Mouse (Mus musculus): ENCODE results near the gene R3hdm4.
"Not testable (repeated sequence)": the region's sequence is repeated elsewhere in the genome, so short reads cannot be mapped to it uniquely, and the experiment has no call there.

Gene R3hdm4

GRCm38 (mm10) chr10:79897316-79898245 is 23.4 kb downstream of the R3hdm4 start:
- DNase-seq (ENCODE audit: low spot score), result no peak

DNA sequence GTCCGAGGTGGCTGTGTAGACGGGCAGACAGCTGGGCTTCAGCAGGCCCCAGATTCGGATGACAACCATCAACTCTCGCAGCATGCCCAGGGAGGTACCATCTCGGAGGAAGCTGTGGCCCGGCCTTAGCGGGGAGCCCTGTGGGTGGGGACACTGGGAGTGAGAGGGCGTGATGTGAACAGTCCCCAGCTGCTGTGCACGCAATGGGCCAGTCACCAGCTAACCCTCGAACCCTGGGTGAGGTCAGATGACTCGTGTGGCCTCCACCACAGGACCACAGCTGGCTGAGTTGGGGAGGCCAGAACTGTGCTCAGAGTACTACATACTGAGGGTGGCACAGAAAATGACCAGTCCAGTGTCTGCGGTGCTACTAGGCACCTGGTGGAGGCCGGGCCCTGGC is 24.2 kb downstream of the R3hdm4 start:
- DNase-seq (ENCODE audit: low spot score), result no peak

DNA sequence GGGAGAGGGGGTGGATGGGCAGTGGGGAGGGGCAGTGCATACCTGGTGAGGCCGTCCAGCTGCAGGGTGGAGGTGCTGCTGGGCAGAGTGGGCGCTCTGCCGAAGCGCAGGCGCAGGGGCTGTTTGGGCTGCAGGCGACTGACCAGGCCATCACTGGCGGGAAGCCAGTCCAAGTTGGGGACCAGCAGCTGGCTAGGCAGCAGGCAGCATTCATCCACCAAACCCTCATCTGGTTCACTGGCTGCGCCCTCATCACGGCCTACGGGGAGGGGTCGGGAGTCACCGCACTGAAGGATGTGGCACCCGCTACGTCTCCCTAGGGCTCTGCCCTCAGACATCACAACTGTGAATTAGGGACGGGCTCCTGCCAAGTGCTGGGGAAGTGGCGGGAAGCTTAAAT is 24.7 kb downstream of the R3hdm4 start:
- no peak for DNase-seq (ENCODE audit: low spot score)

GRCm38 (mm10) chr10:79892451-79893118 is 28.4 kb downstream of the R3hdm4 start:
- peak; percentile 75 for DNase-seq (ENCODE audit: low spot score)

- no peak for DNase-seq (ENCODE audit: low spot score)
Measured at GRCm38 (mm10) chr10:79890670-79891069, 30.3 kb downstream of the R3hdm4 start, which contains the start of gene Cfd. Cfd (plus strand) TSS chr10:79890853.

GRCm38 (mm10) chr10:79889386-79889785 is 31.6 kb downstream of the R3hdm4 start:
- DNase-seq (ENCODE audit: low spot score), result no peak

GRCm38 (mm10) chr10:79886611-79887010 is 34.4 kb downstream of the R3hdm4 start:
- DNase-seq (ENCODE audit: low spot score), result no peak

GRCm38 (mm10) chr10:79886054-79886453 is 35.0 kb downstream of the R3hdm4 start, which contains the start of gene Elane:
Elane (plus strand) TSS chr10:79886247.
- no peak for DNase-seq (ENCODE audit: low spot score)

GRCm38 (mm10) chr10:79884938-79885337 is 36.1 kb downstream of the R3hdm4 start:
- DNase-seq (ENCODE audit: low spot score), result not testable (repeated sequence)

DNA sequence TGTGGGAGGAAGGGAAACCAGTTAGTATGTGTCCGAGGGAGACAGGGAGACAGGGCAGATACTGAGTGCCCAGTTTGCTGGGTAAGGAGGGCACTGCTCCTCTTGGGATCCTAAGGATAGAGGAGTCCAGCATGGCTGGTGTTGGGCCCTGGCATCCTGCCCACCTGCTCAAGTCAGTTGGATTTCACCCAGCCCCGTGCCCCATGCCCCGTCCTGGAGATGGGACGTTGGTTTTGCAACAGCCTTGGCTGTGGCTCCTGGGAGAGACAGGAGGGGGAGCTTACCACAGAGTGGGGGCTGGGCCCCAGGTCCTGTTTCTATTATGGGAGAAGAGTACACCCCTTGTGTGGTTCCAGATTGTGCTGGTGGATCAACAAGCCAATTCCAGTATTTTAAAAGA is 36.6 kb downstream of the R3hdm4 start:
- peak; percentile 50 for DNase-seq (ENCODE audit: low spot score)

- peak; percentile 75 for DNase-seq (ENCODE audit: low spot score)
Measured at GRCm38 (mm10) chr10:79883297-79884084, 37.5 kb downstream of the R3hdm4 start.

DNA sequence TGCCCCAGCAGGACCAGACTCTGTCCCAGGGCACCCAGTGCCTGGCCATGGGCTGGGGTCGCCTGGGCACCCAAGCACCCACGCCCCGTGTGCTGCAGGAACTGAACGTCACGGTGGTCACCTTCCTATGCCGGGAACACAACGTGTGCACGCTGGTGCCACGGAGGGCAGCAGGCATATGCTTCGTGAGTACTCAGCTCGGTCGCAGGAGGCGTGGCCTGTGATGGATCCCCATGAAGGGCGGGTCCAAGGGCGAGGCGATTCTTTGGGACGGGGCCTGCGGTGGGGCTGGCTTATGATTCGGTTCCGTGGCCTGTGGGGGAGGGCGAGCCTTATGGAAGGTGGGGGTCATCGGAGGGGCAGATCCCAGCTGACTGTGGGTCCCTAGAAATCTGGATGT is 39.0 kb downstream of the R3hdm4 start:
- DNase-seq (ENCODE audit: low spot score), result no peak

- no peak for DNase-seq (ENCODE audit: low spot score)
Measured at GRCm38 (mm10) chr10:79880721-79881120, 40.3 kb downstream of the R3hdm4 start.

GRCm38 (mm10) chr10:79879527-79879926 is 41.5 kb downstream of the R3hdm4 start:
- no peak for DNase-seq (ENCODE audit: low spot score)

DNA sequence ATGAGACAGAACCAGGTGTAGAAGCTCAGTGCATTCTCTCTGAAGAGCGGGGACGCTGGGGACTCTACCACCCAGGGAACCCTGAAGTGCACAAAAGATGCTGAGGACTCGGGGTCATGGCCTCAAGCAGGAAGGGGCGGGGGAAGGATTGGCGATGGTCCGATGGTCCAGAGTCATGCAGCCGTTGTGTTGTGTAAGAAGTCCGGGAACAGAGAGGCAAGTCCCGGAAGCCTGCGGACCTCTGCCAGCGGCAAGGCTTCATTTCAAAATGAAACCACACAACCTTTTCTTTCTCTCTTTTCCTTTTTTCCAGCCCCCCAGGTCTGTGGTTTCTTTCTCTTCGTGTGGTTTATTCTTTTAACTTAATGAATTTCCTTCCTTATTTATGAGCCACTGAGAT is 43.3 kb downstream of the R3hdm4 start:
- no peak for DNase-seq (ENCODE audit: low spot score)

GRCm38 (mm10) chr10:79877174-79877573 is 43.8 kb downstream of the R3hdm4 start:
- DNase-seq (ENCODE audit: low spot score), result no peak

- DNase-seq (ENCODE audit: low spot score), result no peak
Measured at GRCm38 (mm10) chr10:79874290-79874862, 46.6 kb downstream of the R3hdm4 start, which contains the start of the genes Prtn3 and Plppr3. Prtn3 (plus strand) TSS chr10:79874476. Plppr3 (minus strand) TSS chr10:79874634.

- DNase-seq (ENCODE audit: low spot score), result no peak
Measured at GRCm38 (mm10) chr10:79873715-79874289, 47.2 kb downstream of the R3hdm4 start.

GRCm38 (mm10) chr10:79873313-79873712 is 47.7 kb downstream of the R3hdm4 start:
- no peak for DNase-seq (ENCODE audit: low spot score)

GRCm38 (mm10) chr10:79872862-79873261 is 48.1 kb downstream of the R3hdm4 start:
- no peak for DNase-seq (ENCODE audit: low spot score)

- no peak for DNase-seq (ENCODE audit: low spot score)
Measured at GRCm38 (mm10) chr10:79871845-79872244, 49.2 kb downstream of the R3hdm4 start.

All from ovary, postnatal 14 days (tissue).